Mouse (Mus musculus) liver, embryonic 11.5 days (tissue): ENCODE measurements at regions not wholly inside any gene's neighbourhood (a gene's known extent, or its start where the extent isn't known, plus 50 kb on each side); places are given as distances from the start of the nearest gene placed in this dataset.

Experiments used
- ATAC-seq: fragments of 200-750 bp; cut with Nextera tagmentation; replicated peaks from 2 replicates; pipeline ENCODE4 v1.8.0; 2017; ENCODE audit warnings: moderate number of reproducible peaks, mild to moderate bottlenecking, moderate TSS enrichment, moderate library complexity; ENCODE audit not compliant: low FRiP score
- DNase-seq: peaks from one replicate; pipeline ENCODE4 v3.0.0-alpha.2; 2017; ENCODE audit warnings: low spot score
- H3K27ac ChIP-seq: fragments of 300-500 bp; sonication (generic); 2 replicates; pipeline ENCODE4 v1.5.1; 2014; ENCODE audit warnings: mild to moderate bottlenecking, low read depth, low read length, control low read depth
- H3K27me3 ChIP-seq: fragments of 300-500 bp; sonication (generic); replicated peaks from 2 replicates; pipeline ENCODE4 v1.6.1; 2014; ENCODE audit warnings: low read length, mixed read lengths; ENCODE audit not compliant: control insufficient read depth, insufficient read depth
- H3K36me3 ChIP-seq: fragments of 300-500 bp; sonication (generic); 2 replicates; pipeline ENCODE4 v1.6.1; 2014; ENCODE audit warnings: mild to moderate bottlenecking, low read length, moderate library complexity, mixed read lengths; ENCODE audit not compliant: control insufficient read depth, insufficient read depth
- H3K4me1 ChIP-seq: fragments of 300-500 bp; sonication (generic); replicated peaks from 2 replicates; pipeline ENCODE4 v1.6.1; 2014; ENCODE audit warnings: low read length, mixed read lengths; ENCODE audit not compliant: control insufficient read depth, insufficient read depth
- H3K4me2 ChIP-seq: fragments of 300-500 bp; sonication (generic); 2 replicates; pipeline ENCODE4 v1.6.1; 2014; ENCODE audit warnings: mild to moderate bottlenecking, control low read depth, moderate library complexity
- H3K4me3 ChIP-seq: fragments of 300-500 bp; sonication (generic); 2 replicates; pipeline ENCODE4 v1.5.1; 2014; ENCODE audit warnings: low read depth, low read length, control low read depth
- H3K9ac ChIP-seq: fragments of 300-500 bp; sonication (generic); 2 replicates; pipeline ENCODE4 v1.6.1; 2014; ENCODE audit warnings: low read depth, low read length, control low read depth
- H3K9me3 ChIP-seq: fragments of 300-500 bp; sonication (generic); 2 replicates; pipeline ENCODE4 v1.6.1; 2016; ENCODE audit warnings: low read length, inconsistent platforms, mixed read lengths; ENCODE audit not compliant: control insufficient read depth
- WGBS: fragments of 180-500 bp; shearing (Covaris S2); extraction: QIAGEN DNeasy Blood & Tissue Kit; methylation state at CpG from one replicate; pipeline ENCODE4 v1.1.7; 2014; 5-methylcytosine and 5-hydroxymethylcytosine counted together

DNA sequence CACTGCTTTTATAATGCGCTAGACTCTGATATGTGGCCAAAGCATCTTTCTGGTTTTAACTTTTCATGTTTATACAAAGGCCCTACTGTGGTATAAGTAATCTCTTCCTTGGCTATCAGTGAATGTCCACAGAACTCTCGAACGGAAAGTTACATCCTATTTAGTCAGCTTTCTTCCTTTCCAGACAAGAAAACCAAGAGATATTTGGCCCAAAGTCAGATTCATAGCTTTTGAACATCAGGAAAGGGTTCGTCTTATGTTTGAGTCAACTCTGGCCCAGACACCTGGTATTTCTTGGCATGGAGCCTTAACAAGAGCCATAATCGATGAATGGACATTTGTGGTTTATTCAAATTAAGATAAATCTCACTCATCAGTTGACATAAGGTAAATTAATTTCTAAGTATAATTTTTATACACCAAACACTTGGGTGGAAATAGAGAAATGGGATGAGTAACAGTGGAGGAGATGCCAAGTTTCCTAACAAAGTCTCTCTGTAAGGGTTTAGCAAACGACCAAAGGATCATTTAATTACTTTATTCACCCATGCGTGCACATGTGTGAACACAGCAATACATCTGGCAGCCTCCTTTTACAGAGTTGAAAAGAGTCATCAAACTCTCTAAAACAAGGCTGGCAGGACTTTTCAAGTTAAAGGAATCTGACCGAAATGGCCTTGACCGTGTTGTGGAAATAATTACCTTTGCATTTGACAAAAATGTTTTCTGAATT lies 287.2 kb upstream of the Rbms1 start:
- ATAC-seq: no peak
- Histone ChIP-seq H3K27ac (no peak overlapping the region), H3K27me3 (no peaks in the 10 kb centered on the region), H3K4me2 (no peak overlapping the region), H3K36me3 (no peaks in the 10 kb centered on the region), H3K9ac (no peak overlapping the region), H3K9me3 (no peaks in the 10 kb centered on the region), H3K4me1 (no peaks in the 10 kb centered on the region), H3K4me3 (no peak overlapping the region)
- DNase-seq: no peak
- WGBS: 74% methylated on average over 9 of the region's 9 CpGs

DNA sequence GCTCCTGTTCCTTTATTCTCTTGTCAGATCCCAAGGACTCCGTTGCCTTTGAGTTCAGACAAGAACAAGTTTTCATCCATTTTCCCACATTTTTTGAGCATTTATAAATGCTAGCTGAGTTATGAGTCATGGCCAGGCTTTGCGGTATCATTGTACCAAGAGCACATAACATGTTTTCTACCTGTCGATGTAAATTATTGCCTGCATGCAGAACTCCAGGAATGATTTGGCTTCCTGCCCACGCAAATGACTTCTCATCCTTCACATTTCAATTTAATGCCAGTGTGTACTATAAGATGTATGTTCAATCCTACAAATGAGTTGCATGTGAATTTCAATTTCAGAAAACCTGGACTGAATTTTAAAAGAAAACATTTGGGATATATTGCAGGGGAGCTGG lies 285.0 kb upstream of the Rbms1 start:
- Histone ChIP-seq H3K9ac (no peak overlapping the region), H3K36me3 (no peaks in the 10 kb centered on the region), H3K9me3 (no peaks in the 10 kb centered on the region), H3K4me3 (no peak overlapping the region), H3K27ac (no peak overlapping the region), H3K27me3 (no peaks in the 10 kb centered on the region), H3K4me1 (no peaks in the 10 kb centered on the region), H3K4me2 (no peak overlapping the region)
- no peak for DNase-seq
- no peak for ATAC-seq
- WGBS: 79% methylated on average over 4 of the region's 4 CpGs

DNA sequence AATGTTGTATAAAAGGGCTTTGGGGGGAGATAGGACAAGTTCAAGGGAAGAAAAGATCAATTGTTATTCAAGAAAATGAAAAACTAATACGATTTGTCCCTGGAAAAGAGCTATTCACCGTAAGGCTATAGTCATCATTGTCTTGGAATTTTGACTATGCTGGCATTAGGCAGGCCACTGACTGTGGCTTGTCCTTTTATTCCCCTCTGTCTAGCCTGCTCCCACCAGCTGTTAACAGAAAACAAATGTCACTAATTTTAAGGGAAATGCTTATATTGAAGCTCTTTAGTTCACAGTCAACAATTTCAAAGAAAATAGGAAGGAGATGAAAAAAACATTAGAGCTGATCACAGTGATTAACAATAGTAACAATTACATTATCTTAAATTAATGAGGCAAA lies 284.3 kb upstream of the Rbms1 start:
- no peak overlapping the region for H3K27ac ChIP-seq
- no peak for ATAC-seq
- WGBS: 83% methylated on average over 2 of the region's 2 CpGs
- no peak for DNase-seq
- H3K9me3 ChIP-seq: no peaks in the 10 kb centered on the region
- H3K36me3 ChIP-seq: no peaks in the 10 kb centered on the region
- H3K27me3 ChIP-seq: no peaks in the 10 kb centered on the region
- H3K4me1 ChIP-seq: no peaks in the 10 kb centered on the region
- H3K9ac ChIP-seq: no peak overlapping the region
- H3K4me2 ChIP-seq: no peak overlapping the region
- H3K4me3 ChIP-seq: no peak overlapping the region

DNA sequence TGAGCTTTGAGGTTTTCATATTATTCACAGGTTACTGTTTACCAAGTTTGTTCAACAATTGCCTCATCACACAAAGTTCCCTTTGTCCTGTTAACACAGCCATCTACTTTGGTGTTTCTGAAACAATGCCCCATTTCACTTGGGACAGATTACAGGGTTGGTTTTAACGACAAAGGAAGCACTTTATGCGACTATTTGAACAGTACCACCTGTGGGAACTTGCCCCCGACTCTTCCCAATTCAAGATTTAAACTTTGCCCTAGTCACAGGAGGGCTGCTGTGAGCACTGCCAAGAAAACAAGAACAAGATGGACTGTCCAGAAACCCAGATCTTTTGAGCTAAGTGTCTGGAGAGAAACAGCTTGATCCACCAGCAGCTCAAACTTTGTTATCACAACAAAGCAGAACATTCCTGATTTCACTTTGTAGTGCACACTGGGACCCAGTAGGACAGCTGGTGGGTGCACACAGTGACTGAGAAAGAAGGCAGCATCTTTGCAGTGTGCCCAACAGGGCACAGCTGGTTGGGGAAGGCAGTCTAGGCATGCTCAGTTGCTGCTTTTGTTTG lies 283.8 kb upstream of the Rbms1 start:
- no peak for DNase-seq
- WGBS: 38% methylated on average over 3 of the region's 3 CpGs

DNA sequence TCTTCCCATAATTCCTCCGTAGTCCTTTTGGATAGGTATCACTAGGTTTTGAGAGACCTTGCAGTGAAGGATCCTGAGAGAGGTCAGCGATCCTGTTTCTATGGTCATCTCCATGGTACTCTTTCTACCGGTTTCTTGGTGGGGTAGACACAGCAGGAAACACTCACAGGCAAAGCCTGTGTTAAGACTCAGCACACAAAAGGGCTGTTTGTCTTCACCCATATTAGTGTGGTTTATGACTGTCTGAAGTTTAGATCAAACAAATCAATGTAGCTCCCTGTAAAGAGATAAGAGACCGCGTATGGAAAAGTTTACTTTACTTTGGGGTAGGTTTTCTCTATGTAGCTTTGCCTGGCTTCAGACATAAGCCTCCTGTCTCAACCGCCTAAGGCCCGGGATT lies 282.5 kb upstream of the Rbms1 start:
- Histone ChIP-seq H3K36me3 (no peaks in the 10 kb centered on the region), H3K27ac (no peak overlapping the region), H3K4me2 (no peak overlapping the region), H3K4me1 (no peaks in the 10 kb centered on the region), H3K4me3 (no peak overlapping the region), H3K9me3 (no peaks in the 10 kb centered on the region), H3K9ac (no peak overlapping the region), H3K27me3 (no peaks in the 10 kb centered on the region)
- ATAC-seq (no peak), DNase-seq (no peak)
- WGBS: 69% methylated on average over 7 of the region's 7 CpGs

More for the DNA sequence above, 283.8 kb upstream of the Rbms1 start:
- no peaks in the 10 kb centered on the region for H3K36me3 ChIP-seq
- no peaks in the 10 kb centered on the region for H3K27me3 ChIP-seq
- no peak overlapping the region for H3K4me3 ChIP-seq
- H3K9me3 ChIP-seq: no peaks in the 10 kb centered on the region
- no peak overlapping the region for H3K27ac ChIP-seq
- no peak for ATAC-seq
- H3K9ac ChIP-seq: no peak overlapping the region
- H3K4me1 ChIP-seq: no peaks in the 10 kb centered on the region
- no peak overlapping the region for H3K4me2 ChIP-seq

DNA sequence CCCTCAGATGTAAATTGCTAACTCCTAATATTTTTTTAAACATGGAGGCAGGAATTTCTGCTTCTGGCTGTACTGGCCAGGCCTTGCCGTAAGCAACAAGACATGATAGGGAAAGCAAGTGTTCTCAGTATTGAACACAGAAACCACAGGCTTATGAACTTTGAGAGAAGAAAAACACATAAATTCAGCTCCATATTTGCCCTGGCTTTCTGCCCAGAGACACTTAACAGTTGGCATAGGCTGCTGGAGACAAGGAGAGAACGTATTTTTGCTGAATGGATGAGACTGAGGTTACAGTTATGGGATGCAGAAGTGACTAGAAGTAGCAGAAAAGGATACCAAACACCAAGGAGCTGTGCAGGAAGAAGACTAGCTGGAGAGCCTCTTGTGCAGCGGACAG lies 258.7 kb upstream of the Rbms1 start:
- no peaks in the 10 kb centered on the region for H3K4me1 ChIP-seq
- no peaks in the 10 kb centered on the region for H3K36me3 ChIP-seq
- no peaks in the 10 kb centered on the region for H3K9me3 ChIP-seq
- no peak for ATAC-seq
- H3K4me2 ChIP-seq: no peak overlapping the region
- H3K27me3 ChIP-seq: no peaks in the 10 kb centered on the region
- no peak overlapping the region for H3K9ac ChIP-seq
- WGBS: 78% methylated on average over 3 of the region's 3 CpGs
- no peak overlapping the region for H3K4me3 ChIP-seq
- DNase-seq: no peak
- H3K27ac ChIP-seq: no peak overlapping the region

DNA sequence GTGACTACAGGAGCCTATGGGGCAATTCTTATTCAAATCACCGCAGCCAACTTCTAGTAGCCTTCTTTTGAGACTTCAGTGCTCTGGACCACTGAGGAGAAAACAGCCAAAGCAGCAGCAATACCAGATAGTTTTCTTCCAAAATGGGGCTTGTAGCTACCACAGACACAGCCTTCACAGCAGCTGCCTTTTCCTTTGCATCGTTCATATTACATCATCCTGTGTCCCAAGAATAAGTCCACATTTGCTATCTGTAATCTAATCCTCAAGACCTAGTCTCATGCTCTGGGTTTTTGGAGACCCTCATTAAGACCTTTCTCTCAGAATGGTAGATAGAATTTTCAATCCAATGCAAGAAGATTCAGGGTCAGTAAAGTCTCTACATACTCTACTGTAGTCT lies 258.2 kb upstream of the Rbms1 start:
- WGBS: 88% methylated on average over 2 of the region's 2 CpGs
- H3K36me3 ChIP-seq: no peaks in the 10 kb centered on the region
- no peak overlapping the region for H3K27ac ChIP-seq
- H3K9me3 ChIP-seq: no peaks in the 10 kb centered on the region
- DNase-seq (no peak), ATAC-seq (no peak)
- no peaks in the 10 kb centered on the region for H3K4me1 ChIP-seq
- no peaks in the 10 kb centered on the region for H3K27me3 ChIP-seq
- no peak overlapping the region for H3K4me3 ChIP-seq
- no peak overlapping the region for H3K9ac ChIP-seq
- no peak overlapping the region for H3K4me2 ChIP-seq

DNA sequence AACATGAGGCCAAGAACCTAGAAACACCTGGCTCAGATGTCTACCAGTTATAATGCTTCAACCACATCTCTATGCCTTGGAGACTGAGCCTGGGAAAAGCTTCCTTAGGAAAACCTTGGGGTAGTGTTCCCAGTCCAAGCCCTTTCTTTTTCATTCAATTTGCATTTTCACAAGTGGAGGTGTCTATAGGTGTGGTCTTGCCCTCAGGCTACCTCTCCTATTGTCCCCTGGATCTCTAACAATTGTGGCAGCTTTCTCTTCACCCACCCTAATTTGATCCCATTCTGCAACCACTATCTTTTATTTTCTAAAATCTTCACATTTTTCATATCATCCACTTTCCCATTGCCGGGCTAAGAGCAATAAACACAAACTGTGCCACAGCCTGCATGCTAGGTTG lies 251.0 kb upstream of the Rbms1 start:
- Histone ChIP-seq H3K36me3 (no peaks in the 10 kb centered on the region), H3K27ac (no peak overlapping the region), H3K9ac (no peak overlapping the region), H3K4me3 (no peak overlapping the region), H3K4me2 (no peak overlapping the region), H3K27me3 (no peaks in the 10 kb centered on the region), H3K9me3 (no peaks in the 10 kb centered on the region), H3K4me1 (no peaks in the 10 kb centered on the region)
- 76% methylated on average over 1 of the region's 1 CpGs for WGBS
- ATAC-seq (no peak), DNase-seq (no peak)

DNA sequence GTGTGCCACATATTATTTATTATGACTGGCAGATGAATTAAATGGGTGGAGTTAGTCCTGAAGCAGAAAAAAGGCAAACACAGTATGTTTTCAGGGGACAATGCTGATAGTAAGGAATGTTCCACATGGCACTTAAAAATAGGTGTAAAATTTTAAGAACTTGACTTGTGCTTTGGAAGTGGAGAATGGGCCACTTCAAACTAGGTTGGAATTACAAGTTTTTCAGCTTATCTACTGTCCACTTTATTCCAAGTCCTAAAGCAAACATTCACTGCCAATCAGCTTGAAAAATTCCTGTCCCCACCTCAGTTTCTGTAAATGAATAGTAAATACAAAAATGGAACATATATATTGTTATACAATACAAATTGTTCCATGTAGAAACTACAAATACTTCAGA lies 238.4 kb upstream of the Rbms1 start:
- no peaks in the 10 kb centered on the region for H3K27me3 ChIP-seq
- no peak overlapping the region for H3K4me2 ChIP-seq
- no peak overlapping the region for H3K27ac ChIP-seq
- H3K4me3 ChIP-seq: no peak overlapping the region
- peaks cover 2% of the 10 kb centered on the region; the same call in 1 of the 2 replicates for H3K4me1 ChIP-seq
- H3K36me3 ChIP-seq: no peaks in the 10 kb centered on the region
- no peak for ATAC-seq
- no peak overlapping the region for H3K9ac ChIP-seq
- no peaks in the 10 kb centered on the region for H3K9me3 ChIP-seq
- no peak for DNase-seq
